In the genomic region with DNA sequence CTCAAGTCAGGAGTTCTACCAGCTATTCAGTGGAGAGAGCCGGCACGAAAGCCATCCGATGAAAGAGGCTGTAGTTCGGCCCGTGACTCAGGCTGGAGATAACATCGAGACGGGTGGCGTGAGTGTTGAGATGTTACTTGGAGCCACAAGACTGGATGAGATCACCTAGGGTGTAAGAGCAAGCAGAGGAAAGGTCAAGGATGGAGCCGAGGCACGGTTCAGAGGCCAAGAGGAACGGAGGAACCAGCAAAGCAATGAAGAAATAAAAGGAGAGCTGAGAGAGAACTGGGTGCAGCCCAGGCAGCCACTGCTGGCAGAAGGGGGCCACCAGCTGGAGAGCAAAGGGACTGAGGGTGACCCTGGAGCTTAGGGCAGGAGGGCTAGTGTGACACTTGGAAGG, we compare ENCODE assay signal across 12 mouse cellular contexts. TPM values are rescaled to one million over a fixed set of nuclear protein-coding genes. Genes with fewer than 3 reads are reported as not detected.
DNase-seq lines count a peak whose midpoint lies in the region; ATAC-seq and TF ChIP-seq lines count a peak whose summit lies in the region.
"Had no signal": no experiment of that assay in that cellular context is flagged by ENCODE, and none has a peak within 500 bp of the region (broad histone marks: within the 10 kb centered on the region; RNA-seq: fewer than 3 reads in every experiment).

No protein-coding gene starts in this region.

- H3K4me2 ChIP-seq in heart, embryonic 12.5 days = peak overlapping the region; percentile 58
- no peak overlapping the region for H3K4me2 ChIP-seq in forebrain, embryonic 11.5 days (ENCODE audit: low read depth, low read length, severe bottlenecking)
- H3K4me2 ChIP-seq in forebrain, embryonic 15.5 days (replicated peaks) = no peak overlapping the region
- H3K4me2 ChIP-seq: forebrain, embryonic 12.5 days; liver, embryonic 13.5 days had no signal

- 0 out of 2 replicates have a peak, but pooled peaks cover 3% of the 10 kb centered on the region for H3K4me1 ChIP-seq in kidney, adult 2 months (ENCODE audit: control insufficient read depth, insufficient read depth, low read length)
- peaks cover 30% of the 10 kb centered on the region for H3K4me1 ChIP-seq in heart, embryonic 12.5 days (replicated peaks)
- 0 out of 2 replicates have a peak, but pooled peaks cover 2% of the 10 kb centered on the region for H3K4me1 ChIP-seq in forebrain, embryonic 11.5 days (replicated peaks; ENCODE audit: control insufficient read depth, insufficient read depth, low read length)
- peaks cover 19% of the 10 kb centered on the region for H3K4me1 ChIP-seq in forebrain, embryonic 15.5 days

- WGBS in kidney, adult 2 months = 58% methylated on average over 11 of the region's 11 CpGs
- 18% methylated on average over 11 of the region's 11 CpGs for WGBS in heart, embryonic 12.5 days
- WGBS in forebrain, embryonic 11.5 days = 83% methylated on average over 11 of the region's 11 CpGs
- WGBS in forebrain, embryonic 15.5 days = 79% methylated on average over 11 of the region's 11 CpGs

- no peaks in the 10 kb centered on the region for H3K9me3 ChIP-seq in heart, embryonic 12.5 days (replicated peaks)
- H3K9me3 ChIP-seq in forebrain, embryonic 11.5 days (ENCODE audit: control insufficient read depth, low read length) = no peaks in the 10 kb centered on the region
- no peaks in the 10 kb centered on the region for H3K9me3 ChIP-seq in forebrain, embryonic 15.5 days
- H3K9me3 ChIP-seq: forebrain, embryonic 12.5 days; liver, embryonic 13.5 days had no signal

- no peak overlapping the region for H3K27ac ChIP-seq in kidney, adult 2 months (ENCODE audit: insufficient read depth, low read depth, low read length)
- no peak overlapping the region for H3K27ac ChIP-seq in heart, embryonic 12.5 days (ENCODE audit: poor library complexity, severe bottlenecking)
- H3K27ac ChIP-seq in forebrain, embryonic 11.5 days (ENCODE audit: low read depth, low read length) = no peak overlapping the region
- H3K27ac ChIP-seq in forebrain, embryonic 15.5 days (replicated peaks) = no peak overlapping the region
- H3K27ac ChIP-seq: forebrain, embryonic 12.5 days; liver, embryonic 13.5 days had no signal

- no peak overlapping the region for H3K4me3 ChIP-seq in kidney, adult 2 months (ENCODE audit: insufficient read depth, low read depth, low read length)
- H3K4me3 ChIP-seq in heart, embryonic 12.5 days = peak overlapping the region; percentile 17
- H3K4me3 ChIP-seq in forebrain, embryonic 11.5 days (ENCODE audit: low read depth, low read length) = no peak overlapping the region
- no peak overlapping the region for H3K4me3 ChIP-seq in forebrain, embryonic 15.5 days
- H3K4me3 ChIP-seq: forebrain, embryonic 12.5 days; liver, embryonic 13.5 days had no signal

- no peaks in the 10 kb centered on the region for H3K36me3 ChIP-seq in kidney, adult 2 months (ENCODE audit: control insufficient read depth, insufficient read depth, low read length)
- H3K36me3 ChIP-seq in heart, embryonic 12.5 days = no peaks in the 10 kb centered on the region
- H3K36me3 ChIP-seq in forebrain, embryonic 11.5 days (ENCODE audit: control insufficient read depth, insufficient read depth, low read length) = no peaks in the 10 kb centered on the region
- H3K36me3 ChIP-seq in forebrain, embryonic 15.5 days = no peaks in the 10 kb centered on the region
- H3K36me3 ChIP-seq: forebrain, embryonic 12.5 days; liver, embryonic 13.5 days had no signal

- H3K27me3 ChIP-seq in kidney, adult 2 months (replicated peaks; ENCODE audit: control insufficient read depth, insufficient read depth, low read length) = no peaks in the 10 kb centered on the region
- H3K27me3 ChIP-seq in heart, embryonic 12.5 days (replicated peaks) = 0 out of 2 replicates have a peak, but pooled peaks cover 3% of the 10 kb centered on the region
- H3K27me3 ChIP-seq in forebrain, embryonic 11.5 days (ENCODE audit: control insufficient read depth, insufficient read depth, low read length) = no peaks in the 10 kb centered on the region
- no peaks in the 10 kb centered on the region for H3K27me3 ChIP-seq in forebrain, embryonic 15.5 days

- no peak for TF ChIP-seq POLR2A in kidney, adult 2 months (IDR thresholded peaks at IDR 0.05; ENCODE audit: low read depth, low read length)

- peak; percentile 17 for DNase-seq in kidney, adult 2 months
- no peak for DNase-seq in kidney, postnatal 14 days
- peak; percentile 36 for DNase-seq in urinary bladder, postnatal 25 days (ENCODE audit: low spot score)
- no peak for DNase-seq in urinary bladder, postnatal 4 days (ENCODE audit: low spot score in 2 of 2)
- DNase-seq in T-cell, adult 2 months (ENCODE audit: low spot score) = no peak
- no peak for DNase-seq in forebrain, embryonic 11.5 days (ENCODE audit: low spot score)
- DNase-seq: liver, embryonic 13.5 days had no signal

- 0 out of 2 replicates have a peak overlapping the region, but pooled peaks have one; percentile 22 for H3K9ac ChIP-seq in heart, embryonic 12.5 days
- H3K9ac ChIP-seq in forebrain, embryonic 11.5 days (ENCODE audit: low read length) = no peak overlapping the region
- no peak overlapping the region for H3K9ac ChIP-seq in forebrain, embryonic 15.5 days (replicated peaks)
- H3K9ac ChIP-seq: forebrain, embryonic 12.5 days; liver, embryonic 13.5 days had no signal

- peak; percentile 45; the same call in 1 of the 2 replicates for TF ChIP-seq CTCF in kidney, adult 2 months (conservative IDR thresholded peaks at IDR 0.05; ENCODE audit: insufficient read depth, insufficient read length, low read depth, low read length)

- no peak for ATAC-seq in heart, embryonic 12.5 days (ENCODE audit: insufficient number of reproducible peaks, low FRiP score)
- ATAC-seq in forebrain, embryonic 11.5 days (replicated peaks; ENCODE audit: low FRiP score) = no peak
- ATAC-seq in forebrain, embryonic 15.5 days (replicated peaks) = no peak
- ATAC-seq: midbrain, embryonic 16.5 days had no signal

RNA-seq across cellular contexts. Expression of gene Itpk1, which starts 3.5 kb away (rescaled TPM):
- 27.6 and 29.0 TPM in 2 replicates for polyA plus RNA-seq in kidney, adult 2 months (2012; rRNA removed)
- polyA plus RNA-seq in heart, embryonic 12.5 days (2016; fragmentation: Nextera tagmentation; extraction: Ambion mirVana) = 5.5 and 6.9 TPM in 2 replicates
- 19.6 and 21.5 TPM in 2 replicates for polyA plus RNA-seq in forebrain, embryonic 11.5 days (2014; fragmentation: Nextera tagmentation; extraction: Ambion mirVana)
- polyA plus RNA-seq in forebrain, embryonic 15.5 days (2015; fragmentation: Nextera tagmentation; extraction: Ambion mirVana) = 58.7 and 59.1 TPM in 2 replicates

RNA-seq across cellular contexts. Expression of gene Moap1, which starts 35.2 kb away (rescaled TPM):
- polyA plus RNA-seq in kidney, adult 2 months (2012; rRNA removed) = 0.49 and 0.74 TPM in 2 replicates
- 17.4 and 18.6 TPM in 2 replicates for polyA plus RNA-seq in heart, embryonic 12.5 days (2016; fragmentation: Nextera tagmentation; extraction: Ambion mirVana)
- polyA plus RNA-seq in forebrain, embryonic 11.5 days (2014; fragmentation: Nextera tagmentation; extraction: Ambion mirVana) = 31.9 and 34.4 TPM in 2 replicates
- polyA plus RNA-seq in forebrain, embryonic 15.5 days (2015; fragmentation: Nextera tagmentation; extraction: Ambion mirVana) = 48.9 and 53.2 TPM in 2 replicates

RNA-seq across cellular contexts. Expression of gene Tmem251, which starts 35.3 kb away (rescaled TPM):
- polyA plus RNA-seq in kidney, adult 2 months (2012; rRNA removed) = 2.2 and 2.9 TPM in 2 replicates
- polyA plus RNA-seq in heart, embryonic 12.5 days (2016; fragmentation: Nextera tagmentation; extraction: Ambion mirVana) = 7.1 and 8.2 TPM in 2 replicates
- 12.7 and 14.0 TPM in 2 replicates for polyA plus RNA-seq in forebrain, embryonic 11.5 days (2014; fragmentation: Nextera tagmentation; extraction: Ambion mirVana)
- 11.4 and 12.7 TPM in 2 replicates for polyA plus RNA-seq in forebrain, embryonic 15.5 days (2015; fragmentation: Nextera tagmentation; extraction: Ambion mirVana)

RNA-seq across cellular contexts. Expression of gene Gm28051, which starts 49.3 kb away (rescaled TPM):
- polyA plus RNA-seq in kidney, adult 2 months (2012; rRNA removed) = not detected in 2 replicates
- polyA plus RNA-seq in heart, embryonic 12.5 days (2016; fragmentation: Nextera tagmentation; extraction: Ambion mirVana) = not detected in 2 replicates
- not detected in 2 replicates for polyA plus RNA-seq in forebrain, embryonic 11.5 days (2014; fragmentation: Nextera tagmentation; extraction: Ambion mirVana)
- polyA plus RNA-seq in forebrain, embryonic 15.5 days (2015; fragmentation: Nextera tagmentation; extraction: Ambion mirVana) = not detected in 2 replicates
- polyA plus RNA-seq: forebrain, embryonic 12.5 days; intestine, embryonic 14.5 days; liver, embryonic 13.5 days; midbrain, embryonic 16.5 days had no signal

RNA-seq across cellular contexts. Expression of gene Gon7, which starts 49.4 kb away (rescaled TPM):
- 9.3 and 10.4 TPM in 2 replicates for polyA plus RNA-seq in kidney, adult 2 months (2012; rRNA removed)
- 24.4 and 25.2 TPM in 2 replicates for polyA plus RNA-seq in heart, embryonic 12.5 days (2016; fragmentation: Nextera tagmentation; extraction: Ambion mirVana)
- polyA plus RNA-seq in forebrain, embryonic 11.5 days (2014; fragmentation: Nextera tagmentation; extraction: Ambion mirVana) = 45.9 and 46.0 TPM in 2 replicates
- polyA plus RNA-seq in forebrain, embryonic 15.5 days (2015; fragmentation: Nextera tagmentation; extraction: Ambion mirVana) = 42.4 and 45.4 TPM in 2 replicates

Comparison
In these comparisons a context has a peak if more than half of its experiments do, and no peak if none do; other contexts are left out.
1. DNase-seq: peak in kidney, adult 2 months (single experiment) and urinary bladder, postnatal 25 days (single experiment); none in kidney, postnatal 14 days (single experiment), urinary bladder, postnatal 4 days (0 of 2), T-cell, adult 2 months (single experiment) and forebrain, embryonic 11.5 days (single experiment).
2. RNA of gene Moap1, which starts 35.2 kb away (polyA plus RNA-seq): 48.9 to 53.2 TPM in forebrain, embryonic 15.5 days, 31.9 to 34.4 TPM in forebrain, embryonic 11.5 days and 17.4 to 18.6 TPM in heart, embryonic 12.5 days; 0.49 to 0.74 TPM in kidney, adult 2 months; every median in the first group is over 10 times any median in the second.